Mouse (Mus musculus) left cerebral cortex, adult 9 months (tissue): ENCODE data around the gene Itk.
A peak's percentile ranks its signal among the peaks of the same experiment; 100 is the strongest.

ENCODE experiments used
- DNase-seq, 2 experiments: peaks; one replicate each; pipeline ENCODE4 v3.0.0; 2022; ENCODE audit warnings: low spot score in 2 of 2

The Itk gene

DNA sequence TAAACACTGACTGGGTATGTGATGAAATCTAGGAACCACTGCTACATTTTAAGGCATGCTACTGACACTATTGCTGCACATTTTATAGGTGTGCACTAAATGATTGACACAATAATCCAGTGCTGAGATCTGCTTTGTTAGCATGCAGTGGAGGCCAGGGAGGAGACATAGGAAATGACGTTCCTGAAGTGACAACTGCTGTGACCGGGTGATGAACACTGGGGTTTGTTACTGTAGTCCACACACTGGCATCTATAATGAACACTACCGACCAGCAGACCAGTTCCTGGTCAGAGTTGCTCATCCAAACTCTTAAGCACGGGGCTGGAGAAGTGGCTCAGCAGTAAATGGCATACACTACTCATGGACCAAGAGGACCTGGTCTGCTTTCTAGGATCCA, 4.1 kb upstream of the Itk start:
- DNase-seq: no peak

DNA sequence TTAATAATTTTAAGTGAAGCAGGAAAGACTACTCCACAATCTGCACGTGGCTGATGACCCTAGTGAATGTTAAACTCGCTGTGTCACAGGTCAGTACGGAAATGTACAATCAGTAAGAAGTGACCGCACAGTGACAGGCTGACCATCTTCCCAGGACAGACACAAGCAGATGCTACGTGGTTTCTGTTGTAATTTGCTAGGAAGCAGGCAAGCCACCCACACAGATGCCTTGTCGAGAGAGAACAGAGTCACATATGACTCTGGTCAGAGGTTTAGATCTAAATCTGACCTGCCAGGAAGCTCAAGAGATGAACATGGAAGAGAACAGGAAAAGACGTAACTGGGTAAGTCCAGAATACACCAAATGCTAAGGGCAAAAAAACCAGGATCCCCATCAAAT, 3.6 kb upstream of the Itk start:
- no peak for DNase-seq

DNA sequence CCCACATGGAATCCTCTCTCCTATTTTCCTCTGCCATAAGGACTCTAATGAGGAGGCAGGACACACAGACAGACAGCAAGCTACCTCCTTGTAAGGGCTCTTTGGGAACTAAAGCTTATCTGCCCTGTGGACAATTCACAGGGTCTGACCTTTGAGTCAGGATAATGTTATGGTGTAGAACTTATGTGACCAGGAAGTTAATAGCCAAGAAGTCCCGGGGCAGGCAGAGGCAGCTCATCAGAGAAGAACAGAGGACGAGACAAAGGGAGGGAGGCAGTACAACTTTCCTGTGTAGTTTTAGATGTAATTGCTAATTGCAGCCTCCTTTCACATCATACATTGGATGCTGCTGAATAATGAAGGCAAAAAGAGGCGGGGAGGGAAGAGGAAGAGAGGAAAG, 1.3 kb upstream of the Itk start:
- DNase-seq: no peak

DNA sequence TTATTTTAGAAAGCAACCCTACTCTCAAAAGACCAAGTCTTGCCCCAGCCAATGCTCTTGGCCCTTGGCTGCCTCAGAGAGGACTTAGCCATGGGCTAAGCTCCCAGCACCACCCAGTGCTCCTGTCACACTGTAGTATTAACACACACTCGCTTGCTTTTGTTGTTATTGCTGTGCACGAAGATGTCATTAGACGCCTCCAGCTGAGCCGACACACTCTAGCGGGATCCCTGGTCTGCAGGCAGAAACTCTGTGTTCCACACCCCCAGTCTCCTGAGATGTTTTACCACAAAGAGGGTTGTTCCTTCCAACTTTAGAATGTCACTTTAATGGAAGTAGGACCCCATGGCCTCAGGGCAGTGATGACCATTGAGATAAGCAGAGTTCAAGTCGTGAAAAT, 877 bp downstream of the Itk start:
- no peak for DNase-seq

DNA sequence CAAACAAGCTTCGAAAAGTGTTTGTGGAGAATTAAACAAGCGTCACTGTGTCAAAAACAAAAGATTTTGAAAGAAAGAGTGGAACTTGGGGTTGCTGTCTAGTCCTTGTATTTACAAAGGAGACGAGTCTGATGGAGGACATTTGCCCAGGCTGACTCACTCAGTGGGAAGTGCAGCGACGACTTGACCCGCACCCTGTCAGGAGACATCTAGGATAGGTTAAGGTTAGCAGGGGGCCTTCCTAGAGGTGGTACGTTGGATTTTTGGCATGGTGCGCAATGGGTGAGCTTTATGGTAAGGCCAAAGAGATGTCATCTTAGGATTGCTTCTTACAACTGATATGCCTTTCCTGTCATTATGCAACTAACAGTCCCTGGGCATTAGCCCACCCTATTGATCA, 2.3 kb downstream of the Itk start:
- no peak for DNase-seq

DNA sequence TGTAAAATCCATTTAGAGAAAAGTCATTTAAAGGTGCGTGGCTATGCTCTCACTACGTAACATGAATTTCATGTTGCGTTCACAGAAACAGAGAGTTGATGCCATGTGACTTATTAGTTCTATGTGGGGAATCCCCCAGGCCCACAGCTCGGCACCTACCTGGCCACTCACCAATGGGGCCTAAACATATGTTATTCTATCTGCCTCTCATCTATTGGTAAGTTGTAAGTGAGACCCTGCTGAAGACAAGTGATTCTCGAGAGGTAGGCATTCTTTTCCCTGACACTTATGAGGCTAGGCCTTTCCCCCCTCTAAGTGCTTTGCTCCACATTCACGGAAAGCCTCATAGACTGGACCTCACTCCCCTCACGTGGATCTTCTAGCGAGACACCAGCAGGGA, 2.8 kb downstream of the Itk start:
- DNase-seq: no peak

DNA sequence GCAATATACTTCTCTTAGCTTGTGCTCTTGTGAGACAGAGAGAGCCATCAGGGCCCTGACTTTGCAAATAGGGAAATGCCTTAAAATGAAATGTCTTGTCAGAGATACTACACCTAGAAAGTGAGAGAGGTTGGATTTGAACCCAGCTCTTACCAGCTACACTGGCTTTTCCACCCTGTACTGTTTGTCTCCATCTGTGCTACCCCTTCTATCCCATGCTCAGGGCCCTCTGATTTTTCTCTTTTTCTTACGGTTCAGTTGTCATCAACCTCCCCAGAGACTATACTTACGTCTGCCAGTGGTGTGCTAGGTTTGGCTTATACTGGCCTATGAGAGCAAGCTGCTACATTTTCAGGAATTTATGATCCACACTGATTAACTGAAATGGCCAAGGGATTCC, 4.4 kb downstream of the Itk start:
- no peak for DNase-seq

DNA sequence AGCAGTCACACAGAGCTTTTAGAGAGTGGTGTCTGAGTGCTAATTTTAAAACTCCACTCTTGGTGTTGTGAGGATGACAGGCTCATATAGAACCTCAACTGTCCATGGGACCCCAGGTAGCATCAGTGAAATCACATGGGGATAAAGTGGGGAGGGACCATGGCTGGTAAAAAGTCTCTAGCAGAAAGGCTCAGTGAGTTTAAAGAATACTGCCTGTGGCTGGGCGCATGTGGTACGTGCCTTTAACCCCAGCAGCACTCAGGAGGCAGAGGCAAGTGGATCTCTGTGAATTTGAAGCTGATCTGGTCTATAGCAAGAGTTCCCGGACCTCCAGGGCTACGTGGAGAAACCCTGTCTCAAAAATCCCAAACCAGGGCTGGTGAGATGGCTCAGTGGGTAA, 6.8 kb downstream of the Itk start:
- no peak for DNase-seq

DNA sequence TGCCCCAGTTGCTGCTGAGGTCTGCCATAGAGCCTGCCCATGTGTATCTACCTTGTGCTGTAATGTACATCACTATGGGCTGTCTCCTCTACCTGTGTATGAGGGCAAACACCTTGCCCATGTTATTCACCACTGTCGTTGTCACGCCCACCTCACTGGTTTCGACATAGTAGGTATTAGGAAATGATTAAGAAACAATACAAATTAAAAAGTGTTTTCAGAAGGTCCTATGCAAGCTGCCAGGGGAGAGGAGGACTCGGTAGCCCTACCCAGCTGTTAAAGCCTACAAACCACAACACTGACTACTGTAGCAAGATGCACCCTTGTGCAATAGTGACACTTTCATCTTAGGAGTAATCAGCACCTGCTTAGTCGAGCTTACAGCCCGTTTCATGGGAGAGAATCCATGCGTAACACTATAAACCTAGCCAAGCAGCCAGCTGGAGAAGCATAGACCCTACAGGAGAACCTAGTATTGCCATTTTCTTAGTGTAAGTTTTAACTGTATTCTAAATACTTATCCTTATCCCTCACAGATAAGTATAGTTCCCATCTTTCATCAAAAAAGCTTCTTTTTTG, 9.1 kb downstream of the Itk start:
- no peak for DNase-seq

DNA sequence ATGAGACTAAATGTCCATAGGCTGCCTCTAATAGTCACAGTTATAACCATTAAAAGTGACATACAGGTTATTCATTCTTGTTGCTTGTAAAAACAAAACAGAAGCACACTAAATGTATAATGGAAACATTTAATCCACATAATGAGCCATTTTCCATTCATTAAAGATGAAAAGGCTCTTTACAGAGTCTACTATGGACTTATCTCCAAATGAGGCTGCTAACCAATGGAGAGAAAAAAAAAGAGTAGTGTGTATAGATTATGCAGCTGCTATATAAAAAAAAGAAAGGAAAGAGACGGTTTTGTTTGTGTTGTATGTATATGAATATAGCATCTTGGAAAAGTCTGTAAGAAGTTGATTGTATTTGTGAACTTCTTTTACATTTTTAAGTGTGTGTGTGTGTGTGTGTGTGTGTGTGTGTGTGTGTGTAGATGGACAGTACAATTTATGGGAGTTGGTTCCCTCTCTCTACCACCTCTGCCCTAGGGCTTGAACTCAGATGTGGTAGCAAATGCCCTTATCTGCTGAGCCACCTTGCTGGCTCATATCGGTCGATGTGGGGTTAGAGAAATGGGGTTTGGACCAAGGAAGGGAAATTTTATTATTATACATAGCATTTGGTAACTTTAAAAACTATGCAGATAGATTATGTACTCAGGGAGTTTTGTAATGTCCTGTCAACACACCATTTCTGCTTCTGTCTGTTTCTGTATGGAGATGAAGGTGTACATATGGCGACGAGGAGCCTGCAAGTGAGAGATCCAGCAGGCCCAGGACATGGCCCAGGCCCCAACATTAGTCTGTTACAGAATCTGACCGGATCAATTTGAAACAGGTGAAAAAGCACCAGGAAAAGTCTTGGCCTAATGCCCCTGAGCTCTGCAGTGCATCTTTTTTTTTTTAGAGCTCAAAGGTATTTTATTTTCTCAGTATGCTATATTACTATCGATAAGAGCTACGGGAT, 11.2 kb downstream of the Itk start:
- no peak for DNase-seq

DNA sequence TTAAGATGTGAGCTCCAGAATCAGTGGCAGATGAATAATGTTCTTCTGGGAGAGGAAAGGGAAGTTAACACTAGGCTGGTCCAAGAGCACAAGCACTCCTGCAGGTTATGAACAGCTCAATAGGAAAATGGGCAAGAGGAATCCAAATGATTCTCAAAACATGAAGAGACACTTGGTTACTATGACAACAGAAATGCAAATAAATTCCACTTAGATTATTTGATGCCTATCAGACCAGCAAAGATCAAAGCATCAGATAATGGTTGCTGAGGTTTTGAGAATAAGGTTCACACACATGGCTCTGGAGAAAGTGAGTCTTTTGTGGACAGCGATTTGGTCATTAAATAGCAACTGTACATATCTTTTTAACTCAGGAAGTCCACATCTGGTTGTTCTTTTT, 12.0 kb downstream of the Itk start:
- no peak for DNase-seq

DNA sequence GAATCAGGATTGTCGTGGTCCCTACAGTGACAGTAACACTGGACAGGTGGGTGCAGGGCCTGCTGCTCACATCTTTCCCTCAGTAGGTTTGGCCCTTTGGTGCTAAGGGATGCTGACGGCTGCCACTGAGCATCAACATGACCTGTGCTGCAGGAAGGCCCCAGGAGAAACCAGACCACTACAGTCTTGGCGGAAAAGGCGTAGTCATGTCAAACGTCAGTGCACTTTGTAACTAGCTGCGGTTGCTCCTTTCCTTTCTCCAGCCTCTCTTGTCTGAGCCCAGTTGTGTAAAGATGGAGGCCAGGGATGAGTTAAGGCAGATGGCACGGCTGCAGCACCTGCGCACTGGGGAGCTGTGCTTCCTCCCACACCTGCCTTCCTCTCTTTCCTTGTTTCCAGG, 14.3 kb downstream of the Itk start:
- DNase-seq: no peak

DNA sequence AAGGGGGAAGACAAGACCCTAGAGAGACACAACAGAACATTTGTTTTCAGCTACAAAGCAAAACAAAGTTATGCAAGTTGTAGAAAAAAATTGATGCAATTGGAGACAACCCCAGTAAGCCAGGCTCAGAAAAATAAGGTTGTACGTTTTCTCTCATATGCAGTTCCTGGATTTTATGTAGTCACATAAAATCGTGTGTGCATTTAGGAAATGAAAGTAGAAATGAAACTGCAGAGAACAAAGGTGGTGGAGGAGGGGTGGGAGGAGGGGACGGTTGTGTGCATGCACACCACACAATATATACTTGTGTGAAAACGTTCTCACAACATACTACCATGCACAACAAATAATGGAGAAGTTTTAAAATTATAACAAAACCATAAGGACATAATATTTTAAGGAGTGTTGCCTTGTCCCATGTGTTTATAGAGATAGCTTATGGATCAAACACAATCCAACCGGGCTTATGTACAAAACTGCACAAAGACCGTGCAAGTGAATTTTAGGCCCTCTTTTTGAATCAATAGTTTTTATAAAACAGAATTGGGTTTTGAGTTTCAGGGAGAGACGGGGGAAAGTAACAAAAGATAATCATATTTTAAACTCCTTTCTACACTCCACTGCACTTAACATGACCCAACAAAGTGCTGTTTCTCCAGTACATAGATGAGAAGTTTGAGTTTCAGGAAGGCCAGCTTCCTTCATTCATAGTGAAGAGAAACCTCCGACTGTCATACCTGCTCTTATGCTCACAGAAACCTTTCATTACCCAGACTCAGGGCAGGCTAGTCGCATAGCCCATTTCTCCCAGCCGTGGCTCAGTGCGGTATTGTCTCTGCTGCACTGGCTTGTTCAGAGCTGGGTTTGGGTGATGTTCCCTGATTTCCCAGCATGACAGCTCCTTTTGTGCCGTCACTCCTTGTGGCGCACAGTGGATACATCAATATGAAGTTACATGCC, 16.0 kb downstream of the Itk start:
- no peak for DNase-seq

DNA sequence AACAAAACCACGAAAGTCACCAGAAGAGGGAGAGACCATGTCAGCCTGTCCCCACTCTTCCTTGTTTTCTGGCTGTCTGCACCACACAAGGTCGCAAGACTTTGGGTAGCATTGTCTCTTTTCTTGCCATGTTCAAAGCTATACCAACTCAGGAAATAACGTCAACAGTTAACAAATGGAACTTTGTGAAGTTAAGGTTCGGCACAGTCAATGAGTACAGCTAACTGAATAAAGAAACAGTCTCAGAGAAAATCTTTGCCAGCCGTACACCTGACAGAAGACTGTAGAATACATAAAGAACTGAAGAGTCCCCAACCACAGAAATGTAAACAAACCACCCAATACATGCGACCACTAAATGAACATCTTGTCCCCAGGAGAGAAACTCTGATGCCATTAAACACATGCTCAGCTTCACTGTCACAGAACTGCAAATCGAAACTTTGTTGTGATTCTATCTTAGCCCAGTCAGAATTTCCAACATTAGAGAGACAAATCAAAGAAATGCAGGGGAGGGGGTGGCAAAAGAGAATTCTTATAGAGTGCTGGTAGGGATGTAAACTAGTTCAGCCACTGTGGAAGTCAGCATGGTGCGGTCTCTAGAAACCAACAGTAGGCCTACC, 16.9 kb downstream of the Itk start:
- DNase-seq: no peak

DNA sequence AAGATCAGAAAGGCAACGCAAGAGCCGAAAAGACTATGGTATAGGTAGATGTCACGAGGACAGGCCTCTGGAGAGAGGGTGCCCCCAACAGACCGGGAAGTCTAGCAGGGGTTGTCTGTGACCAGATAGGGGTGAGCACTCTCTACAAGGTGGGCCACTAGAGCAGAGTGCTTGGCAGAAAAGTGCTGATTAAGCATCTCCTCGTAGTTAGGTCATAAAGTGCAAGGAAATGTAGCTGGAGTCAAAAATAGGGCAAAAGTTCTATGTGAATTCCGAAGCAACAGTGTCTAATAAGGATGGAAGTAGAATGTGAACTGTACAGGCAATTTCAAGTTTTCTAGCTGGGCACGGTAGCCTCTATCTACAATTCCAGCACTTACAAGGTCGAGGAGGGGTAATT, 18.1 kb downstream of the Itk start:
- DNase-seq: no peak

DNA sequence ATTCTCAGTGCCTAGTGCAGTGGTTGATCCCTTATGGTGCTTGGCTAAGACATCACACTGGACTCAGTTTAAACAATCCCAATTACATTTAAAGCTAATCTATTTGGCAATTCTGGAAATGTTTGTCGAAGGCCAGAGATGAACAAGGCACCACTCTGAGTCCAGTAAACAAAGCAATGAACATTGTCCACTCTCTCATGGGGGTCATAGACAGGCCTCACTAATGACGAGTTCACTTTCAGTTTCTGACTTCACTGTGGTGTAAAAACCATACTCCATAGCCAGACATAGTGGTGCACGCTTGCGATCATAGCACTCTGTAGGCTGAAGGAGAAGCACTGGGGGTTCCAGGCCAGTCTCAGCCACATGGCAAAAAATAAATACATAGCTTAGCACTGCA, 18.9 kb downstream of the Itk start:
- DNase-seq: no peak

DNA sequence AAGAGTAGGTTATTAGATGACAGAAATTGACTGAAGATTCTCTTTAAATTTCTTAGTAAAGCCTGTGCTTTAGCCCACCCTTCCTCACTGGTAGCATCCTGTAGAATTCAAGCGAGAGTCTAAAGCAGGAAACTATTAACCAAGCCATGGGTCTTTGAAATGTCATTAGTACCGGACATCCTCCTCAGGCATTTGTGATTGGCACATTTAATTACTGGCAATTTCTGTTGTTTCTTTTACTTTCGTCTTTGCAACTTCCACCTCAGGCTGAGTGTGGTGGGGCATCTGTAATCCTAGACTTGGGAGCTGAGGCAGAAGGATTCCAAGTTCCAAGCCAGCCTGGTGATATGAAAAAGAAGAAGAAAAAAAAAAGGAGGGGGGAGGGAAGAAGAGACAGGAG, 23.0 kb downstream of the Itk start:
- no peak for DNase-seq

DNA sequence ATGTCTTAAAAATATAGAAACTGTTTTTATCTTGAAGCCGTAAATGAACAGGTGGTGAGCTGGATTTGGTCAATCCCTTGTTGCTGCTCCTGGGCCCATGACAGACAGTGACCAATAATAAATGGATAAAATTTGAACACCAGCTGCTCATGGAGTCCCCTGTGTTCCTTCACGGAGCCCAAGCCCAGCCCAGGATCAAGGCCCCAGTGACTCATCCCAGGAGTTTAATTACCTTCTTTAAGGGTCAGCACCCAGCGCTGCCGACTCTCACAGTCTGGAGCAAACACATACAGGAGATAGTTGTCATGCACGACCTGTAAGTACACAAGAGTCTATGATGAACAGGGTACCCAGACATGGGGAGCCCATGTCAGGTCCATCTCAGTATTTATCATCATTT, 23.6 kb downstream of the Itk start:
- no peak for DNase-seq

DNA sequence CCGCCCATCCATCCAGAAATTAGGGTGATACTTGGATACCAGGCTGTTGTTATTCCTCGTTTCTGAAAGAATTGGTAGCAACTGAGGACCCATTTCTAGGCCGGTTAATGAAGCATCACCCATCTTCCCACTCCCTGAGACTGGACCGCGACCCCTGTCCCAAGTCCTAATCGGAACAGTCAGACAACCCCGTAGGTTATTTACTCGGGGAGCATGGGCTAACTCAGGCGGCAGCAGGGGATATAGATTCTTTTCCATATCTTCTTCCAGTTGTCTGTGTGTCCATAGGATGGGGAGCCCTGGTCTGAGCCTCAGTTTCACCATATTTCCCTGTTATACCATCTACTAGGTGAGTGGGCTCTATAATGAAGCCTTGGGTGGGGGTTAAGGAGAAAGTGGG, 25.5 kb downstream of the Itk start:
- no peak for DNase-seq

DNA sequence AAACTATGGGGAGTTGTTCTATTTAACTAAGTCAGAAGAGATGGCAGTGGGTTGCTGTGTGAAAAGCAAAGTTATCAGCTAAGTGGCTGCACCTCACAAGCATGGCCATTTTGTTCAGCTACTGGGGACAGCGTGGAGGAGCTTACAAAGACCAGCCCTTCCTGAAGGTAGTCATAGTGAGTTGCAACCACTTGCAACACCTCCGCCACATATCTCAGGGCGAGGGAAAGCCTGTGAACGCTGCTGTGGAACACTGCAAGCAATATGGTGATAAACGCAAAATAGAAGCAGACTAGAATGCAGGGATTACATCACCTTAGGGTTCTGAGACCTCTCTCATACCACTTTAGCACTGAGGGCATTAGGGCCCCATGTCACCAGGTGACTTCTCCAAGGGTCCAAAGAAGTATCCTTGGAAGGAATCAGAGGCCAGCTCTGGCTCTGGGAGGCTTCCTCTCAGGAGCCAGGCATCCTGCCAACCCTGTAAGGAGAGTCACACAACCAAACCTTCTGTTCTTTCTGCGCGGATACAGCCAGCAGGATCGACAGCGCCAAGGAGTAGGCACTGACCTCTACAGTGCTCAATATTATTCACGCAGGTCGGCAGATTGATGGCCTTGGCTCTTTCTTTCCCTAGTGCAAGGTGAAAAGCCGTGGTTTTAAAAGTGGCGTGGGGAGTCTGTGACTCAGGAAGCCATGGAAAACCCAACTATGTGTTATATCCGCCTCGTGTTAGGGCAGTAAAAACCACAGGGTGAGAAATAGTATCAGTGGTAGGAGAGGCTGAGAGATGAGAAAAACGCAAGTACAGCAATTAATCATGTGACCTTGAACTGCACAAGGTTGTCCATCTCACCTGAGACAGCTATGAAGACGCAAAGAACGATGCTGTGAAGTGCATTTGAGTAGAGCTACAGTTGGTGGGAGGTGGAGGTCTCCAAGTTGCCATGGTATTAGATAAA, 27.0 kb downstream of the Itk start:
- DNase-seq: peak in 1 of 2 experiments; percentile 11
